Mouse (Mus musculus) neural tube, embryonic 15.5 days (tissue): Measurements from ENCODE around the gene Rftn1. TPM values are rescaled to one million over a fixed set of nuclear protein-coding genes. Genes with fewer than 3 reads are reported as not detected.

Source experiments
- ATAC-seq: fragments of 200-750 bp; cut with Nextera tagmentation; 2 replicates; pipeline ENCODE4 v1.8.0; 2017; ENCODE audit warnings: mild to moderate bottlenecking, moderate TSS enrichment, moderate library complexity; ENCODE audit not compliant: low FRiP score
- H3K27ac ChIP-seq: fragments of 300-500 bp; sonication (generic); replicated peaks from 2 replicates; pipeline ENCODE4 v1.5.1; 2015; ENCODE audit warnings: mild to moderate bottlenecking, inconsistent platforms
- H3K27me3 ChIP-seq: fragments of 300-500 bp; sonication (generic); replicated peaks from 2 replicates; pipeline ENCODE4 v1.6.1; 2015; ENCODE audit warnings: inconsistent platforms
- H3K36me3 ChIP-seq: fragments of 300-500 bp; sonication (generic); 2 replicates; pipeline ENCODE4 v1.6.1; 2015; ENCODE audit warnings: inconsistent platforms
- H3K4me1 ChIP-seq: fragments of 300-500 bp; sonication (generic); 2 replicates; pipeline ENCODE4 v1.6.1; 2015; ENCODE audit warnings: inconsistent platforms
- H3K4me2 ChIP-seq: fragments of 300-500 bp; sonication (generic); 2 replicates; pipeline ENCODE4 v1.6.1; 2015; ENCODE audit warnings: inconsistent platforms, mild to moderate bottlenecking, moderate library complexity
- H3K4me3 ChIP-seq: fragments of 300-500 bp; sonication (generic); replicated peaks from 2 replicates; pipeline ENCODE4 v1.5.1; 2015; ENCODE audit warnings: mild to moderate bottlenecking, inconsistent platforms
- H3K9ac ChIP-seq: fragments of 300-500 bp; sonication (generic); replicated peaks from 2 replicates; pipeline ENCODE4 v1.6.1; 2015; ENCODE audit warnings: mild to moderate bottlenecking, inconsistent platforms
- H3K9me3 ChIP-seq: fragments of 300-500 bp; sonication (generic); replicated peaks from 2 replicates; pipeline ENCODE4 v1.6.1; 2016; ENCODE audit warnings: inconsistent platforms
- WGBS: fragments of 180-500 bp; shearing (Covaris S2); methylation state at CpG from one replicate; pipeline ENCODE4 v1.1.7; 2015; ENCODE audit warnings: mixed read lengths; 5-methylcytosine and 5-hydroxymethylcytosine counted together
- polyA plus RNA-seq: library from polyadenylated mRNA; unstranded; fragments of >200 nt; fragmentation: Nextera tagmentation; extraction: Ambion mirVana; gene quantifications from 2 replicates; pipeline ENCODE4 v1.2.1, GENCODE M21; 2015

The Rftn1 gene
- polyA plus RNA-seq, 1 experiment from 2014 or later: 17.9 TPM

DNA sequence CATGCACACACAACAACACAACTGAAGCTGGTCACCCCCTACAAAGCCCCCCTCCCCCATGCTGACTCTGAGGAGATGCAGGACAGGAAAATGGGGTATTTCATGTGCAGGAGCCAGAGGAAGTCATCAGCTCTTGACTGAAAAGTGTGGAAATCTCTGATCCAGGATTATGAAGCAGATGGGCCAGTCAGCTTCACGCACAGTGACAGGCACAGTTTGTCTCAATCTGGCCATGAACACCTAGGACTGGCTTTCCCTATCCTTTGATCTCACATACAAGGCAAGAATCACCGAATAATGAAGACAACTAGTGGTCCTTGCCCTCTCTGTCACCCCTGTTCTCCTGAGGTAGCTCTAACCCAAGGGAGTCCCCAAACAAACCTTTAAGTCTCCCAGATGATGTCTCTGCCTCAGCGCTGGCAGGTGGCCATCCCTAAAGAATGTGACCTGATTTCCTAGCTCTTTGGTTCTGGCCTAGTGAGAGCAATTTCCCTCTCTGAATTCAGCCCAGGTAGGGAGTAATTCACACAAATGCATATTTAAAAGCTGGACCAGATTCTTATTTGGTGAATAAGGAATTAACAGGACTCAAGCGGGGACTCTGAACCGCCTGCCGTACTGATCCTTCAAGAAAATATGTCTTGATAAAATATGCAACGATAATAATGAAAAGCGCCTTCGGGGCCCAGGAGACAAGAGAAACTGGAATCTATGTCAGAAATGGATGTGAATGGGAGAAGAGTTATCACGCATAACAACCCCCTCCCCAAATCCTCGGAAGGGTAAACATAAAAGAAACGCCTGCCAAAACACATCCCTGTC lies 6.0 kb downstream of the Rftn1 start:
- Histone ChIP-seq H3K4me2 (no peak overlapping the region), H3K9me3 (no peaks in the 10 kb centered on the region), H3K27ac (peak overlapping the region; percentile 29; the same call in 1 of the 2 replicates), H3K9ac (no peak overlapping the region), H3K36me3 (no peaks in the 10 kb centered on the region), H3K27me3 (peaks cover 2% of the 10 kb centered on the region; the same call in 1 of the 2 replicates), H3K4me1 (peaks cover 23% of the 10 kb centered on the region), H3K4me3 (no peak overlapping the region)
- ATAC-seq: no peak
- WGBS: 61% methylated on average over 12 of the region's 12 CpGs

DNA sequence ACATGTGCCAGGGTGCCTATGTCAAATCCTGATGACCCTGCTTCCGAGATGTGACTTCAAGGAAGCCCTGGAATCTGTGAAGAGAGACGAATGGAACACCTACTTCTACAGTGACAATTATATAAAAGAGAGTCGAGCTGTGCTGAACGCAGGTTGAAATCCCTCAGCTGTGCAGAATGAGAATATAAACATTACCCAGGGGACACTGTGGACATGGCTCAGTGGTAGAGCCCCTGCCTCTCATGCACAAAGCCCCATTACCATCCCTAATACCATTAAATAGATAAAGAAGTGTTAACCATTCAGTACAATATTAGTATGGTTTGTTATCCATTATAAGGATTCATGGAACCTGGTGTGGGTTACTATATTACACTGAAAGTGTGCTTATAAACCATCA lies 7.2 kb downstream of the Rftn1 start:
- 0 out of 2 replicates have a peak overlapping the region, but pooled peaks have one; percentile 3 for H3K27ac ChIP-seq
- H3K9ac ChIP-seq: no peak overlapping the region
- H3K4me3 ChIP-seq: no peak overlapping the region
- peaks cover 17% of the 10 kb centered on the region for H3K4me1 ChIP-seq
- H3K36me3 ChIP-seq: no peaks in the 10 kb centered on the region
- WGBS: 60% methylated on average over 4 of the region's 4 CpGs
- H3K27me3 ChIP-seq: no peaks in the 10 kb centered on the region
- H3K9me3 ChIP-seq: no peaks in the 10 kb centered on the region
- no peak overlapping the region for H3K4me2 ChIP-seq
- no peak for ATAC-seq

DNA sequence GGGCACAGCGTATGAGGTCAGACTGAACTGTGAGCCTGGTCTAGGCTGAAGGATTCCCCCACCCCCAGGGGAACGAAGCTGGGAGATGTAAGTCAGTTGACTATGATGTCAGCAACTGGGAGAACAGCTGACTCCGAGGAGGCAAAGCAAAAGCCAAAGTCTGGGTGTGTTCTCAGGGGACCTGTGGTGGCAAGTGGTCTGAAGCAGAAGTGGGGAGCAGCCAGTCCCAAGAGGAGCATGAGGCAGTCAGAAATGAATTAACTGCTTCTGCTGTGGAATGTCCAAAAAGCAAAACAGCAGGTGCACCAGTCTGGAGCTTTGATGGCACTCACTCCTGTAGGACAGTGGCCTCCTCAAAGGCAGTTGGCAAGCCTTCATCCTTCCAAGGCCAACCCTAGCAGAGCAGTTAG lies 7.9 kb downstream of the Rftn1 start:
- H3K4me1 ChIP-seq: peaks cover 17% of the 10 kb centered on the region
- ATAC-seq: no peak
- H3K27ac ChIP-seq: 0 out of 2 replicates have a peak overlapping the region, but pooled peaks have one; percentile 3

DNA sequence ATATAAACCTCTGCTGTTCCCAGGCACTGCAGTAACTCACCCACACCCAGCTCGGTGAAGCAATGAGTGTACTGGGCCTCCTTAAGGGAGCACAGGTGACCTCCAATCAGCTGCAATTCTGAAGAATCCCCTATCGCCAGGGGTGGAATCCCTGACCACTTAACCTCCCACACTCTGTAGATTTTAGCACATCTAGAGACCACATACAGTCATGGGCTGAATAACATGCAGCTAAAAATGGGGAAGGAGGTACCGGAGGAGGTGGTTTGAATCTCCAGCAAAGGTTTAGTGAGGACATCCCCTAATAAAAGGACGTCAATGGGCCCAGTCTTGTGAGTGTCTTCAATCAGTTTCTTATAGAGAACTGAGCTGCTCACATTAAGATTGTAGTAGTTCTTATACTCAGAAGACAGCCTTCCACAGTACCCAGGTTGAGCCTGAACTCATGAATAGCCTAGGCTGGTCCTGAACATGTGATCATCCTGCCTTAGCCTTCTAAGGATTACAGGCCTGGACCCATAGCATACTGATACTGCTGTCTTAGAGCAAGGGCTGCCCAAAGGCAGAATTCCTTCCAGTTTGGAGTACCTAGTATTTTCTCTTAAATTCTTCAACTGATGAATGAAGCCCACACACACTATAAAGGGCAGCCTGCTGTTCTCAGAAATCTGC lies 9.4 kb downstream of the Rftn1 start:
- H3K4me2 ChIP-seq: no peak overlapping the region
- WGBS: 86% methylated on average over 4 of the region's 4 CpGs

More for the DNA sequence above, 7.9 kb downstream of the Rftn1 start:
- Histone ChIP-seq H3K36me3 (no peaks in the 10 kb centered on the region), H3K4me3 (no peak overlapping the region), H3K9ac (no peak overlapping the region), H3K9me3 (no peaks in the 10 kb centered on the region), H3K27me3 (no peaks in the 10 kb centered on the region), H3K4me2 (no peak overlapping the region)
- WGBS: 72% methylated on average over 3 of the region's 3 CpGs

GRCm38 (mm10) chr17:50173776-50174175 lies 16.7 kb downstream of the Rftn1 start:
- Histone ChIP-seq H3K4me3 (no peak overlapping the region), H3K36me3 (no peaks in the 10 kb centered on the region), H3K9me3 (no peaks in the 10 kb centered on the region), H3K9ac (no peak overlapping the region), H3K4me1 (0 out of 2 replicates have a peak, but pooled peaks cover 7% of the 10 kb centered on the region), H3K27ac (no peak overlapping the region), H3K4me2 (no peak overlapping the region), H3K27me3 (no peaks in the 10 kb centered on the region)
- ATAC-seq: no peak
- 89% methylated on average over 3 of the region's 3 CpGs for WGBS

More for the DNA sequence above, 9.4 kb downstream of the Rftn1 start:
- peaks cover 17% of the 10 kb centered on the region for H3K4me1 ChIP-seq
- H3K9ac ChIP-seq: no peak overlapping the region
- no peaks in the 10 kb centered on the region for H3K27me3 ChIP-seq
- no peaks in the 10 kb centered on the region for H3K9me3 ChIP-seq
- H3K36me3 ChIP-seq: no peaks in the 10 kb centered on the region
- H3K4me3 ChIP-seq: no peak overlapping the region
- no peak for ATAC-seq
- no peak overlapping the region for H3K27ac ChIP-seq

- H3K9me3 ChIP-seq: no peaks in the 10 kb centered on the region
- 95% methylated on average over 5 of the region's 5 CpGs for WGBS
- no peak overlapping the region for H3K27ac ChIP-seq
- no peak overlapping the region for H3K4me2 ChIP-seq
- H3K9ac ChIP-seq: no peak overlapping the region
- H3K36me3 ChIP-seq: no peaks in the 10 kb centered on the region
- ATAC-seq: no peak
- H3K27me3 ChIP-seq: no peaks in the 10 kb centered on the region
- H3K4me1 ChIP-seq: 0 out of 2 replicates have a peak, but pooled peaks cover 7% of the 10 kb centered on the region
- no peak overlapping the region for H3K4me3 ChIP-seq
Measured at GRCm38 (mm10) chr17:50173368-50173767, 17.1 kb downstream of the Rftn1 start.

DNA sequence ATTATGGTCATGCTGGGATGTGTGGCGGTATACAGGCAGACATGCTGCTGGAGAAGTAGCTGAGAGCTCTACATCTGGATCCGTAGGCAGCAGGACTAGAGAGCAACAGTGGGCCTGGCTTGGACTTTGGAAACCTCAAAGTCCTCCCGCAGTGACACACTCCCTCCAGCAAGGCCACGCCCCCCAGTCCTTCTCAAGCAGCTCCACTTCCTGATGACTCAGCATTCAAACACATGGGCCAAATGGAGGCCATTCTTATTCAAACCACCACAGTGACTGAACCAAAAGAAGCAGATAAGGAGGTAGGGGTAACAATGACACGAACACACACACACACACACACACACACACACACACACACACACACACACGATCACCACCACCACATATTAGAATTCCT lies 17.7 kb downstream of the Rftn1 start:
- ATAC-seq: no peak
- Histone ChIP-seq H3K27me3 (no peaks in the 10 kb centered on the region), H3K9ac (no peak overlapping the region), H3K4me1 (0 out of 2 replicates have a peak, but pooled peaks cover 7% of the 10 kb centered on the region), H3K27ac (no peak overlapping the region), H3K4me3 (no peak overlapping the region), H3K9me3 (no peaks in the 10 kb centered on the region), H3K4me2 (no peak overlapping the region), H3K36me3 (no peaks in the 10 kb centered on the region)
- WGBS: 95% methylated on average over 6 of the region's 6 CpGs

GRCm38 (mm10) chr17:50170935-50171545 lies 19.4 kb downstream of the Rftn1 start:
- no peak overlapping the region for H3K27ac ChIP-seq
- H3K4me2 ChIP-seq: no peak overlapping the region
- H3K9me3 ChIP-seq: no peaks in the 10 kb centered on the region
- no peak overlapping the region for H3K9ac ChIP-seq
- no peaks in the 10 kb centered on the region for H3K27me3 ChIP-seq
- no peak overlapping the region for H3K4me3 ChIP-seq
- 0 out of 2 replicates have a peak, but pooled peaks cover 7% of the 10 kb centered on the region for H3K4me1 ChIP-seq
- ATAC-seq: no peak
- 0 out of 2 replicates have a peak, but pooled peaks cover 4% of the 10 kb centered on the region for H3K36me3 ChIP-seq
- WGBS: 84% methylated on average over 6 of the region's 6 CpGs

DNA sequence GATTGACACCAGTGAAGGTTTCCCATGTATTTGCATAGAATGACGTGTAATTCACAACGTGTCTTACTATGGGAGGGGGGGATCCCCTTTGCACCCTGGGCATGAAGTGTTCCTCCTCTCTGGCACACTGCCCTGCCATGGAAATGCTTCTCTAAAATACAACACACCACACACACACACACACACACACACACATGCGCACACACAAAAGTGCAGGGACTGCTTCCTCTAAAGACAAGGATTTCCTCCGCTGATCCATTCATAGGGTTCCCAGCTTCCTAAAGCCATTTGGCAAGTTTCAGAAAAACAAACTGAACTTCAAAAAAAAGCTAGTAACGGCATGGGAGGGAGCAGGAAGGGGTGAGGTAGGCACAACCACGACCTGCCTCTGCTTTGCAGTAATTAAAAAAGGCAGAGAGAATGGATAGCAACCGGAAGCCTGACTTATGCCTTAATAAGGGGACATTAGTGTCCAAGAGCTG lies 20.5 kb downstream of the Rftn1 start:
- Histone ChIP-seq H3K9ac (no peak overlapping the region), H3K4me3 (no peak overlapping the region), H3K36me3 (peaks cover 5% of the 10 kb centered on the region; the same call in 1 of the 2 replicates), H3K27ac (no peak overlapping the region; the same call in 1 of the 2 replicates), H3K27me3 (no peaks in the 10 kb centered on the region), H3K4me2 (no peak overlapping the region), H3K4me1 (0 out of 2 replicates have a peak, but pooled peaks cover 7% of the 10 kb centered on the region), H3K9me3 (no peaks in the 10 kb centered on the region)
- 55% methylated on average over 7 of the region's 7 CpGs for WGBS
- ATAC-seq: no peak

DNA sequence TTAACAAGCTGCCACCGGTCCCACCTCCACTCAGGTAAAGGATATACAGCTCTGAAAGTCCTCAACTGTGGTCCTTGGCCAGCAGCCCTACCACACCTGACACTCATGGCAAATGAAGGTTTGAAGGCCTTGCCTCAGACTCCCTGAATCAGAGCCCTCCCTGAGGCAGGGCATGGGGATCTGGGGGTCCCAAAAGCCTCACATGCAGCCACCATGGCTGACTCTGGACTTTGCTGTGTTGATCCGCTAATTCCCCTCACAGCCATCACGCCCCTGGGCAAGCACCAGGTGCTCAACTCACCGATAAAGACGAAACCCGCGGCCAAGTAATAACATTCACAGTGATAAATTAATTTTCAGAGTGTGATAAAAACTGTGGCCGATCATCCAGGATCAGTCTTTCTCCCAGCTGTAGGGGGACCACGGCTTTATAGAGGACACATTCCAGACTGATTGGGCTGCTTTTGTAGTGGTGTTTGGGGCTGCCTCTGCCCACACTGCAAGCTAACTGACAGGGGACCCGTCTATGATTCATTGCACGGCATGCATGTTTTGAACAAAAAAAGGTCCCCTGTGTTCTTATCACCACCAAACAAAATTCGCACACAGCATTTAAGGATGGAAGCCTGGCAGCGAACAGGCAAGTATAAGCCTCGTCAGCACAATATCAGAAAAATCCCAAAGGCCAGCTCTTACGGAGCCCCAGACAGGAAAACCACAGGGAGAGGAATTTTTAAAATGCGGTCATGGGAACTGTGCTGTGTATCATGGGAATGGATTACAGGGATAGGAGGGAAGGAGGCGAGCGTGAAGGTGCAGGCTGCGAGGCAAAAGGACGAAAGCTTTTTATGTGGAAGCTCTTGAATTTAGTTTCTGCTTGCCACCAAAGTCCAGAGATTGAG lies 29.3 kb downstream of the Rftn1 start:
- 49% methylated on average over 20 of the region's 20 CpGs for WGBS
- no peaks in the 10 kb centered on the region for H3K27me3 ChIP-seq
- H3K36me3 ChIP-seq: peaks cover 8% of the 10 kb centered on the region
- no peak overlapping the region for H3K9ac ChIP-seq
- H3K9me3 ChIP-seq: no peaks in the 10 kb centered on the region
- peak overlapping the region; percentile 37 for H3K27ac ChIP-seq
- peak; percentile 49; the same call in 1 of the 2 replicates for ATAC-seq
- H3K4me3 ChIP-seq: no peak overlapping the region
- H3K4me1 ChIP-seq: peaks cover 10% of the 10 kb centered on the region
- no peak overlapping the region for H3K4me2 ChIP-seq
